Mouse (Mus musculus) E14TG2a.4 (cell line): ENCODE results near the gene Mgat5.

Experiments used
- H3K27me3 ChIP-seq: 2 replicates; pipeline ENCODE4 v1.6.1; 2014; ENCODE audit warnings: low read length, control low read depth; ENCODE audit not compliant: insufficient read depth
- H3K36me3 ChIP-seq: 2 replicates; pipeline ENCODE4 v1.6.1; 2014; ENCODE audit warnings: low read length, control low read depth; ENCODE audit not compliant: insufficient read depth
- H3K4me1 ChIP-seq: replicated peaks from 2 replicates; pipeline ENCODE4 v1.6.1; 2014; ENCODE audit warnings: low read depth, low read length, control low read depth
- H3K4me3 ChIP-seq: replicated peaks from 2 replicates; pipeline ENCODE4 v1.5.1; 2014; ENCODE audit warnings: mild to moderate bottlenecking, low read length
- H3K9me3 ChIP-seq: 2 replicates; pipeline ENCODE4 v1.6.1; 2014; ENCODE audit warnings: low read length, control low read depth
- CTCF ChIP-seq: conservative IDR thresholded peaks from 2 replicates; pipeline ENCODE4 v1.5.1; 2014; ENCODE audit warnings: low read length
- NANOG ChIP-seq: IDR thresholded peaks from 2 replicates; pipeline ENCODE4 v1.6.1; 2014; ENCODE audit warnings: borderline replicate concordance, low read length, mixed read lengths
- POU5F1 ChIP-seq: IDR thresholded peaks from 2 replicates; pipeline ENCODE4 v1.6.1; 2014; ENCODE audit warnings: low read length, borderline replicate concordance

Mgat5 gene

DNA sequence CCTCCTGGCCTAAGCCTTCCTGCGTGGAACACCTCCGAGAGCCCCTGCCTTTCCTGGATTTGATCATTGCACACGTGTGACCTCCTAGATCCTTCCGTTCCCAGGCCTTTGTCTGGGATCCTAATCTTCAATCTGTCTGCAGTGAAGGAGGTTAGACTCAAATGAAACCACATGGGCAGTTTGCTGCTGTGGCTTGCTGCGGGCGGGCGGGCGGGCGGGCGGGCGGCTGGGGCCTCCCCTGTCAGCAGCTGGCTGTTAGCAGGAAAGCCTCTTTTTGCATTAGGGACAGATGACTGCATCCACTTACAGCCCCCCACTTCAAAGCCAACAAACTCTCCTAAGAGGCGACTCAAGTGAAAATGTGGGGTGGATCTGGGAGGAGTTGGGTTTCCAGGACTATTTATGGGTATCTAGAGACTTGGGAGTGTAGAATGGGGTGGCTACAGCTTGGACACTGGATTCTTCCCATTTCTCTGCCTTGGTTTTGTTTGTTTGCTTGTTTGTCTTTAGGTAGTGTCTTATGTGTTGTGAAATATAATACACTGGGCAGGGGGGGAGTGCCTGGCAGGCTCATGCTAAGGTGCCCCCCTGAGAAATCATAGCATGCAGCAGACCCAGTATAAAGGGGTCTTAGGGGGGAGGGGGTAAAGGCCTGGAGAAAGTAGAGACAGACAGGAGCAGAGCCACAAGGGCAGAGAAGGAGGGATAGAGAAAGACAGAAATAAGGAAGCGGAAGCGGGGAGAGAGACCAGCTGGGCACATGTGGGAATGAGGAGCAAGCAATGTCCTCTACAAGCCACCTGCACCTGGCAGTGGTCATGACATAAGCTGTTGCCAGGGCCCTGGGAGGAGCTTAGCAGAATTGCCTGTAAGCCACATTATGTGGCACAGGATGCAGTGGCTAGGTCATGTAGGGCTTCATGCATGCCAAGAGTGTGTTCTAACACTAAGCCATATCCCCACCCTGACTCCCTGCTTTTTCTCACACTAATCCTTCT is 238.4 kb downstream of the Mgat5 start:
- Histone ChIP-seq H3K27me3 (no peaks in the 10 kb centered on the region), H3K36me3 (no peaks in the 10 kb centered on the region), H3K4me1 (0 out of 2 replicates have a peak, but pooled peaks cover 3% of the 10 kb centered on the region), H3K4me3 (no peak overlapping the region), H3K9me3 (no peaks in the 10 kb centered on the region)
- no peak for TF ChIP-seq POU5F1
- TF ChIP-seq NANOG, result no peak
- no peak for TF ChIP-seq CTCF

DNA sequence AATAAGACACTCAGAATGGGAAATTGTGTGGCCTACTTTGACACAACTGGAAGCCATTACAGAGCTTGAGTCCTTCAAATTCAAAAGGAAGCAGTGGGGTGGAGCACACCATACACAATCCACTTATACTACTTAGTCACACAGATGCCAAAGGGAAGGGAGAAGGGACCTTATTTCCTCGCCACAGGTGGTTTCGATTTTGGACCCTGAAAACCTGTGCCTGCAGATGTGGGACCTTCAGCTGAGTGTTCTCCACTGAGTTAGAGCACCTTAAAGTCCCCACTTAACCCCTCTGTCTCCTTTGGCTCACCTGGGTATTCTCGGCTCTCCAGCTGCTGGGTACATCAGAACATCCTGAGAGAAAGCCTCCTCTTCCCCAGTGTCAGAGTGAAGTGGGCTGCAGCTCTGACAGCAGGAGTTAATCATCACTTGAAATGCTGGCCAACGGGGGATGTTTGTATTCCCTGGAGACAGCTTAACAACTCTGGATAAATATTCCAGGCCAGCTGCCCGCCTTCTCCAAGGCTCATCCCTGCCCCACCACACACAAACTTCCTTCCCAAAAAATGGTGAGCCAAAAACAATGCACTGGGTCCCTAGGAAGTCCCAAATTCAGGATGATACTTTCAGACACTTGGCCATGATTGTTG is 240.1 kb downstream of the Mgat5 start:
- no peaks in the 10 kb centered on the region for H3K36me3 ChIP-seq
- H3K4me1 ChIP-seq, result no peaks in the 10 kb centered on the region
- H3K9me3 ChIP-seq, result no peaks in the 10 kb centered on the region
- TF ChIP-seq CTCF (no peak), NANOG (no peak), POU5F1 (no peak)
- H3K4me3 ChIP-seq, result no peak overlapping the region
- H3K27me3 ChIP-seq, result no peaks in the 10 kb centered on the region

DNA sequence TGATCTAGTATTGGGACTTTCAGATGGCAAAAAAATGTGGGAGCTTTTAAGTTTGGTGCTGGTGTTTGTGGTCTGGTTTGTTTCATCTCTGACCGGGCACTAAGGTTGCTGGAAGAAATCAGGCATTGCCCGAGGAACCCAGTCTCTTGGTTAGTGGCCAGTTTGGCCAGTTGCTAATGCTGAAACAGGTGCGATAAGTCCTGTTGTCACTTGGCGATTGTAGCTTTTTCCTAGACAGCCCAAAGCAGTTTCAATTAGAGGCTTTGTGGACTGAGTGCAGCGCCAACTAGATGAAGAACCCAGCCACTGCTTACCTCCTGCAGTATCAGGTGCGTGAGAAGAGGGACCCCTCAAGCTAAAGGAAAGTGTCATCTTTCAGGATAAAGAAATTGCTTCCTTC is 248.6 kb downstream of the Mgat5 start:
- Histone ChIP-seq H3K9me3 (no peaks in the 10 kb centered on the region), H3K4me3 (no peak overlapping the region), H3K36me3 (no peaks in the 10 kb centered on the region), H3K27me3 (no peaks in the 10 kb centered on the region), H3K4me1 (peaks cover 6% of the 10 kb centered on the region; the same call in 1 of the 2 replicates)
- TF ChIP-seq CTCF (no peak), POU5F1 (no peak), NANOG (no peak)

DNA sequence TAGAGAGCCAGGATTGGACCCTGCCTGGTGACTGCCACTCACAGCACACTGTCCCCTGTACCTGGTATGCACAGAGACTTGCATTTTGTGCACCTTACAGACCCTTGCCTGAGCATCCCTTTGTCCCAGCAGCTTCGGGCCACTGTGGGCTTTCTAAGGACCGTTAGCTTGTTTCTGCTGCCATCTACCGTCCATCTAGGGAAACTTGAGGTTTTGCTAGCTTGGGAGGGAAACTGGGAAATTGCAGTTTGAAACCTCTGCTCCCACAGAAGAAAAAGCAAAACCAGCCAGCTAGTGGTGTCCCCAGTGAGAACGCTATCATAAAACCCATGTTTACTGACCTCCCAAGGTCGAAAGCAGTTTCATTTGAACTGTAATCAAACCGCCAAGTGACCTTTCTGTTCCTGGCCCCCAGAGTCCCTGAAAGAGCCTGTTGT is 254.2 kb downstream of the Mgat5 start:
- no peaks in the 10 kb centered on the region for H3K27me3 ChIP-seq
- H3K4me3 ChIP-seq, result no peak overlapping the region
- no peaks in the 10 kb centered on the region for H3K9me3 ChIP-seq
- TF ChIP-seq NANOG (no peak), CTCF (peak; percentile 54), POU5F1 (no peak)
- H3K36me3 ChIP-seq, result peaks cover 4% of the 10 kb centered on the region; the same call in 1 of the 2 replicates
- peaks cover 24% of the 10 kb centered on the region for H3K4me1 ChIP-seq

DNA sequence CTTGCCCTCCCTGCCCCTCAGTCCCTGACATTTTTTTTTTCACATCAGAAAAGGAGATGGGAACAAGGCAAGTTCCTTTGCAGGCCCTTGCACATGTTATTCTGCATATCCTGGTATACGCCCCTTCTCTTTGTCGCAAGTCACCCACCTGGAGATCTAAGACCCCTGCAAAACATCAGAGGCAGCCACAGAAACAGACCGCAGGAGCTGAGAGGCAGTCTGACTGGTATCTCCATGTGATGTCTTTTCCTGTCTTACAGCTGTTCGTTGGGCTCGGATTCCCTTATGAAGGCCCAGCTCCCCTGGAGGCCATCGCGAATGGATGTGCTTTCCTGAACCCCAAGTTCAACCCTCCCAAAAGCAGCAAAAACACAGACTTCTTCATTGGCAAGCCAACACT is 254.8 kb downstream of the Mgat5 start:
- peaks cover 4% of the 10 kb centered on the region; the same call in 1 of the 2 replicates for H3K36me3 ChIP-seq
- TF ChIP-seq POU5F1, result no peak
- no peak for TF ChIP-seq NANOG
- TF ChIP-seq CTCF, result no peak
- no peaks in the 10 kb centered on the region for H3K27me3 ChIP-seq
- peaks cover 24% of the 10 kb centered on the region for H3K4me1 ChIP-seq
- no peak overlapping the region for H3K4me3 ChIP-seq
- H3K9me3 ChIP-seq, result no peaks in the 10 kb centered on the region

DNA sequence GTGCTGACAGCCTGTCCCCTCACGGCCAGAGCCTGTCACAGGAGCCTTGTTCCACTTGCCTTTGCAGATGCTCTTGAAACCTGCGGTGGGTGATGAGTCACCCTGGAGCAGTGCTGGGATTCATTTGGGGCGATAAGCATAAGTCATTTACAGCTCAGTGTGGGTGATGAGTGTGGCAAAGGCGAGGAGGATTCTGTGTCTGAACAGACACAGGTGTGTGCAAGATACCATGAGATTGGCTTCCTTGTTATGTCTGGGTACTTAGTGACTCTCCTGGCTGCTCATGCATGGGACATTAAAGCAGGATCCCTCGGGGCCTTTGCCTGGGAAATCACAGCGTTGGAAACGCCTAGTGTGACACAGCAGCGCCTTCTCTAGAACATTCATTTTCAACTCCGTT is 256.2 kb downstream of the Mgat5 start:
- TF ChIP-seq CTCF (no peak), NANOG (no peak), POU5F1 (no peak)

DNA sequence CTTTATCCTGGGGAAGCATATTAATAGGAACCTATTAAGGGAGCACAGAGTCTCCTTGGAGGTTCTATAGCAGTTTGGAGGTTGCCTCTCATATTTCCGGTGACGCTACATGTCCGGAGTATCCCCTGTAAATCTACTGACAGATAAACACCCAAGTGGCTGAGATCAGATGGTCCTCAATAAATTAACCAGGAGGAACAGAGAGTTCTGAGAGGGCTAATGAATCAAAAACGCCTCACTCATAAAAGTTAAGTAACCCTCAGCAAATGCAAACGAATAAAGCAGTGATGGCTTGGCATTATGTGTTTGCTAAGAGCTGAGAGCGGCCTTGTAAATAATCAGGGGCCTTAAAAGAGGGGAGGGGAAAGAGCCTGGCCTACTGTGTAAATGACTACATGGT is 259.2 kb downstream of the Mgat5 start:
- Histone ChIP-seq H3K27me3 (no peaks in the 10 kb centered on the region), H3K4me3 (no peak overlapping the region), H3K36me3 (peaks cover 4% of the 10 kb centered on the region; the same call in 1 of the 2 replicates), H3K4me1 (peaks cover 16% of the 10 kb centered on the region), H3K9me3 (no peaks in the 10 kb centered on the region)
- TF ChIP-seq CTCF (no peak), NANOG (no peak), POU5F1 (no peak)

More for the DNA sequence above, 256.2 kb downstream of the Mgat5 start:
- Histone ChIP-seq H3K9me3 (no peaks in the 10 kb centered on the region), H3K36me3 (peaks cover 4% of the 10 kb centered on the region; the same call in 1 of the 2 replicates), H3K27me3 (no peaks in the 10 kb centered on the region), H3K4me3 (no peak overlapping the region), H3K4me1 (peaks cover 24% of the 10 kb centered on the region)

DNA sequence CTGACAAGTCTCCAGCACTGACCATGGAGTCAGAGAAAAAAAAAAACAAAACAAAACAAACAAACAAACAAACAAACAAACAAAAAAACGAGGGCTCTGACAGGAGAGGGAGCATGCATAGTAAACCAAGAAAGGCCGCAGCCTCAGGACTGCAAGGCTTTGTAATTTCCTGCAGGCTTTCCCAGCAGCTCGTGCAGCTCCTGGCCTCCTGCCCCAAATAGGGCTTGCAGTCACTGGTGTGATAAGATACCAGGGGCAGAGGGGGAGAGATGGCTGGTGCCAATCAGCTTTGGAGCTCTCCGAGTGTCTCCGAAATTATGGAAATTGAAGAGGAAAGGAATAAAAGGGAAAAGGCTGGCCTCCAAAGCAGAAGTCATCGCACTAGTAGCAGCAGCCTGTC is 260.5 kb downstream of the Mgat5 start:
- peaks cover 4% of the 10 kb centered on the region; the same call in 1 of the 2 replicates for H3K4me1 ChIP-seq
- H3K36me3 ChIP-seq, result no peaks in the 10 kb centered on the region; the same call in 1 of the 2 replicates
- no peak overlapping the region for H3K4me3 ChIP-seq
- TF ChIP-seq NANOG (no peak), CTCF (no peak), POU5F1 (no peak)
- no peaks in the 10 kb centered on the region for H3K9me3 ChIP-seq
- H3K27me3 ChIP-seq, result no peaks in the 10 kb centered on the region
